Mouse (Mus musculus) right cerebral cortex, postnatal 4 days (tissue): ENCODE measurements around the gene Zmym4.
"Not testable (repeated sequence)": the region's sequence is repeated elsewhere in the genome, so short reads cannot be mapped to it uniquely, and the experiment has no call there.

Experiments
- DNase-seq: peaks from one replicate; pipeline ENCODE4 v3.0.0-alpha.2; 2022

Gene Zmym4

DNA sequence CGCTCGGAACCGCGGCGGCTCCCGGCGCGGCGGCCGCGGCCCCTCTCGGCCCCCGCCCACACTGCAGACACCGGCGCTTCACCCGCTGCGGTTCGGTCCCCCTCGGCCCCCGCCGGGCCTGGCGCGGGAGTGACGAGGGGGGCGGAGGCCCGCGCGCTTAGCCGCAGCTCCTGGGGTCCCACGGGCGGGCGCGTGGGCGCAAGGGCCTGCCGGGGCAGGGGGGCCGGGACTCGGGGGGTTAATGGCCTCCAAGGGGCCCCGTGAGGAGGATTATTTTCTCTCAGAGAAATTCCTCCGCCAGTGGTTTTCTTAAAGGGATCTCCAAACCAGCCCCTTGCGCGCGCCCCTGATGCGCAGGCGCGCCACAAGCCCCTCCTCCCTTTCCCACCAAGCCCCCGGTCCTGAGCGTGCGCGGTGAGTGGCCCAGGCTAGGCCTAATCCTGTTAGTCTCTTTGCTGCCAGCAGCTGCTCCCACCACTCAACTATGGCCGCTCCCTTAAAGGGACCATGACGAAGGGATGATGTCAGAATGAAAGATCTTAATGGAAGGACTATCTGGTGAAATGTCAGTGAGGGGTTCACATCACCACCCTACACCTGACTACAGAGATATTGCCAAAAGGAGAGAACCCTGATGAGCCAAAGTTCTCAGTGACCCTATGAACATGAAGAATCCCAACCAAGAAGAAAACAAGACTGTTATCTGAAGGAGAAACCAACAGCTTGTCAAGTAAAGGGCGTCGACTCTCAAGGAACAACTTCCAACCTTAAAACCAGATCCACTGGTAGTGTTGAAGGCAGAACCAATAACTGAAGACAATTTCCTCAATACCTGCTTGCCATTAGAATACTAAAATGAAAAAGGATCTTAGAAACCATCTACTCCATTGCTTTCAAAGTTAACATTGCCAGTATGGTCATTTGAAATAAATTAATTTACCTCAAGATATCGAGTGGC lies at the start of gene Zmym4:
Gene Zmym4 (minus strand): TSS at position 272 of the 958 bp plus-strand sequence.
- peak; percentile 92 for DNase-seq

DNA sequence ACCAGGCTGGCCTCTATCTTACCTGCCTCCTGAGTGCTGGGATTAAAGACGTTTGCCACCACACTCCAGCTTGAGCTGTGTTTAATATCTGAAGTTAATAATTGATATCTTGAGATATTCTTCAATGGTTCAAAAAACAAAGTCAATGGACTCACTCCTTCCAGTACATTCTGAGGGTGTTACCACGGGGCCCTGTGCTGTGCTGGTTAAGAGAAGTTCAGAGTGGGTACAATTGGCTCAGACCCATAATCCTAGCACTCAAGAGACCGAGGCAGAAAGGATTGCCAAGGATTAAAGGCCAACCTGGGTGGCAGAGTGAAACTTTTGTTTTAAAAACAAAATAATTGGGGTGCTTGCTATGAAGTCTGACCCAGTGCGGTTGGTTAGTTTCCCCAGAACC lies 48.4 kb upstream of the Zmym4 start:
- DNase-seq = no peak

DNA sequence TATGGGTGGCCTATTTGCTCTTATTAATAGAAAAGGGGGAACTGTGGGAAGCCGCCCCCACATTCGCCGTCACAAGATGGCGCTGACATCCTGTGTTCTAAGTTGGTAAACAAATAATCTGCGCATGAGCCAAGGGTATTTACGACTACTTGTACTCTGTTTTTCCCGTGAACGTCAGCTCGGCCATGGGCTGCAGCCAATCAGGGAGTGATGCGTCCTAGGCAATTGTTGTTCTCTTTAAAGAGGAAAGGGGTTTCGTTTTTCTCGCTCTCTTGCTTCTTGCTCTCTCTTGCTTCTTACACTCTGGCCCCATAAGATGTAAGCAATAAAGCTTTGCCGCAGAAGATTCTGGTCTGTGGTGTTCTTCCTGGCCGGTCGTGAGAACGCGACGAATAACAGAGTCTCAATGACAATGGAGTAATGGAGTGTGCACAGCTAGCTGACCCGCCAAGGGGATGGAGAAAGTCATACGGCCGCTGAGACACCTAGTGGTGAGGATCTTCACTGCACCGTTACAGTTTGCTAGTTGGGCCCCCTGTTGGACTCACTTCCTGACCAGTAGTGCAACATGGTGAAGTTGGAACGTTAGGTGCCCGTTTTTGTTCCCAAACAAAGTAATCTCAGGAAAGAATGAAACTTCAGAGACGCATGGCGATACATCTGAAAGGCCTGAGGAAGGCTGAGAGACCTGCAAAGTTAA lies 47.5 kb upstream of the Zmym4 start:
- peak; percentile 77 for DNase-seq

DNA sequence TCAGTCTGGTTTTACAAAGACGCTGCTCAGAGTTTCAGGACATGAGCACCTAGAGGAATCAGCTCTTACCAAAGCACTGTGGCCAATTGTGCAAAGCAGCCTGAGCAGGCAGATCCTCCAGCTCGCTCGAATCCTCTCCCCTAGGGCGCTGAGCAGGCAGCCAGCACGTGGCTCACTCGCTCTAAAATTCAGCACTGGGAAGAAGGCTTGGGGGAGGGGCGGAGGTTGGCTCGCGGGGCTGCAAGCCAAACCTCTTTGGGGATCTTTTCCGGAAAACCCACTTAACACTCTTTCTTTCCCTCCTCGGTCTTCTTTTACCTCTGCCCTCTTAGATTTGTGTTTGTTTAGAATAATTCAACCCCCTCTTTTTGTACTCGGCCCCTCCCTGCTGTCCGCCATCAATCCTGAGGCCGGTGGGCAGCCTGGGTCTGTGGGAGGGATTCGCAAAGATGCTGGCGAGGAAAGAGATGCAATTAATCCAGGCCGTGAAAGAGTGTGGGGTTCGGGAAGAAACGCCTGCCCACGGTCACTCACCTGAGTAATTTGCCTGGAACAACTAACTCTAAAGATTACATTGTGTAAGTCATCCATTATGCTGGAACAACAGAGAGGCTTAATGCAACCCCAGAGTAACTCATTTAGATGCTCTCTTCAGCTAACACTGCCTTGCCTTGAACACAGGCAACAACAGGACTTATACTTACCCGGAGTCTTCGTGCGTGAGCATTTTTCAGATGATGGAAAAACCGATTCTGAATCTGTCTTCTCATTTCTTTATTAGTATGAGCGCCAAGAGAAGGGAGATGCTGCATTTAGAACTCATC lies 37.4 kb upstream of the Zmym4 start:
- peak; percentile 87 for DNase-seq

DNA sequence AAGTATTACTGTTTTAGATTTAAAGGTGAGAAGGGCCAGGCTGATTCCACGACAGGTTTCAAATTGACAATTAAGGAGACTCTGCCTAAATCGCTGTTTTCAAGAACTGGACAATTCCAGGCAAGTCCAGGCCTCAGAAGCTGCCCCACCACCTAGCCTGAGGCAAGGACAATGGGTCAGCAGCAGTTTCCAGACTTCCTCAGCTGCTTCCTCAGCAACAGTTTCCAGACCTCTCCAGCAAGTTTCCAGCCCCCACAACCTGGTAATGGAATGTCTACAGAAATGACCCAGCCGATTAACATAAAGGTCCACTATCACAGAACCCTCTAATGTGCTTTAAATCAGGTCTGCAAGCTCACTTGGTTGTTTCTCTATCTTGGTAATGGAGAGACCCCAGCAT lies 36.4 kb upstream of the Zmym4 start:
- no peak for DNase-seq

DNA sequence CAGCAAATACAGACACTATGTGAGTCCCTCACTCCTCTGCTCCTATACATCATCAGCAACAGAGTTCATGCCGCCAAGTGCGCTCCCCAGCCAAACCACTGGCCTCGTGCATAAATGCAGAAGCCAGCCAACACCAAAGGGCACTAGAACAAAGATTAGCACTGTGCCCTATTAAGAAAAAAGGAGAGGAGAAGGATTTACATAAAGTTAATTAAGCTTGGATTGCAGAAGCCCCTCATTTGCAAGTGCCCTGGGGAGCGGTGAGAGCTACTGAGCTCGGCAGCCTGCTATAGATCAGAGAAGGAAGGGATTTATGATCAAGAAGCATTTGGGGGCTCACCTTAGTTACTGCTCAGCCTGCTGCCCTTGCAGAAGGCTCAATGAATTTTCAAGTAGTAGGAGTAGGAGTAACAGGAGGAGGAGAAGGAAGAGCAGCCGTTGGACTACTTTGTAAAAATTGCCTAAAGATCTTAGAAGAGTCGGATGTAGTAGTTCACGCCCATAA lies 32.7 kb upstream of the Zmym4 start:
- no peak for DNase-seq

DNA sequence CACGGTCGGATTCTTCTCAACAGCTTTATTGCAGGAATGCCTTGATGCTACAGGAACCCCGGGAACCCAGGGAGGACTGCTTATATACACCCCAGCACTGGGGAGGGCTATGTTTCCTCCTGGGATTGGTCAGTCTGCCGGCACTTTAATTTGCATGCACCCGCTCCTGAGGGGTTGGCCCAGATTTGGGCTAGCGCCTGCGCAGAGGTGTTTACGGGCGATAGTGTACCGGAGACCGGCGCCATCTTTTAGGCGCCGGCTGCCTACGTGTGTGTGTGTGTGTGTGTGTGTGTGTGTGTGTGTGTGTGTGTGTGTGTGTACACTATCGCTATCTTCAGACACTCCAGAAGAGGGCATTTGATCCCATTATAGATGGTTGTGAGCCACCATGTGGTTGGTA lies 31.4 kb upstream of the Zmym4 start:
- not testable (repeated sequence) for DNase-seq

DNA sequence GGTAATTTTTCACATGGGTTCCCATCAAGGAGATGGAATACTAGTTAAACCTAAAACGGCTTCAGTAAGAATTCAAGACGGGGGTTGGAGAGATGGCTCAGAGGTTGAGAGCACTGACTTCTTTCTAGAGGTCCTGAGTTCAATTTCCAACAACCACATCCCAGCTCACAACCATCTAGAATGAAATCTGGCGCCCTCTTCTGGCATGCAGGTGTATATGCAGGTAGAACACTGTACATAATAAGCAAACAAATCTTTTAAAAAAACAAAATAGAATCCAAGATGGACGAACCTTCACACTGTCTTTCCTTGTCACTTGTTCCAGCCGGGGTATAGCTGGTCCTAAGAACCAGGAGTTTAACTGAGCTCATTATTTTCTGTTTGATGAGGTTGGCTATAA lies 24.4 kb upstream of the Zmym4 start:
- DNase-seq = no peak

DNA sequence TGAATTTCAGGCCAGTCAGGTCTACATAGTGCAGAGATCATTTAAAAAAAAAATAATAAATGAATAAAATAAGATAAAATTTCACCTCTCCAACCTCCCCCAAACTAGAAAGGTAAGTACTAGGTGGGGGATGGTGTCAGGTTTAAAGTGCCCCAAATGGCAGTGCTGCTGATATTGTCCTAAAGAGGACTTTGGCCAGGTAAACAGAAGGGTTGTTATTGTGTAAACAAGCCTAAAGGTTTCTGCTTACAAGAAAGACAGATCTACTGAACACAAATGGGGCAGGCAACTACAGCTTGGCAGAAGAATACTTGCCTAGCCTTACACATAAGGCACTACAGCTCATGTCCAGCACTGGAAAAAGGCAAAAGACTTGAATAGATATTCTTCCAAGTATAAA lies 22.6 kb upstream of the Zmym4 start:
- DNase-seq = no peak

DNA sequence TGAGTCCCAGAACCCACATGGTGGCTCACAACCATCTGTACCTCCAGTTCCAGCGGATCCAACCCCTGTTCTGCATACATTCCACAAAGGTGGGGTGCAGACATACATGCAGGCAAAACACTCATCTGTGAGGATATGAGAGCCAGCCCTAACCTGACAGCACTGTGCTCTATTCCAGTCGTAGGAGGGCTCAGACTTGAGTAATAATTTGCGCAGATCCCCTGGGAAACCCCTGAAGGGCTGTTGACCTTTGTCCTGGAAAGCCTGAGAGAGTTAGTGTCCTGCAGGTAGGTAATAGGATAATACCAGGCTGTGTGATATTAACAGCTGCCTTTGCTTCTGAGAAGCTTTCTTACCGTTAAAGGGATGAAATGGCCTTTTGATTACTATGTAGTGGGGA lies 20.6 kb upstream of the Zmym4 start:
- DNase-seq = no peak

DNA sequence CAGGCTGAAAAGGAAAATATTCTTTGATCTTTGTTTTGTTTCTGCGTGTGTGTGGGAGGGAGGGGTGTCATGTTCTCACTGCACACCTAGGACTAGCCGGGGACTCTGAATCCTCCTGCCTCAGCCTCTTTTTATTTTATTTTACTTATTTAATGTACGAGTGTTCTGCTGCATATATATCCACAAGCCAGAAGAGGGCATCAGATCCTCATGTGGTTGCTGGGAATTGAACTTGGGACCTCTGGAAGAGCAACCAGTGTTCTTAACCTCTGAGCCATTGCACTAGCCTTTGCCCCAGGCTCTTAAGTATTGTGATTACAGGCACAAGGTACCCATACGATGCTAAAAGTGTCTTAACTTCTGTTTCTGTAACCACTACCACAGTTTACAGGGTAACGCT lies 18.8 kb upstream of the Zmym4 start:
- DNase-seq = no peak

DNA sequence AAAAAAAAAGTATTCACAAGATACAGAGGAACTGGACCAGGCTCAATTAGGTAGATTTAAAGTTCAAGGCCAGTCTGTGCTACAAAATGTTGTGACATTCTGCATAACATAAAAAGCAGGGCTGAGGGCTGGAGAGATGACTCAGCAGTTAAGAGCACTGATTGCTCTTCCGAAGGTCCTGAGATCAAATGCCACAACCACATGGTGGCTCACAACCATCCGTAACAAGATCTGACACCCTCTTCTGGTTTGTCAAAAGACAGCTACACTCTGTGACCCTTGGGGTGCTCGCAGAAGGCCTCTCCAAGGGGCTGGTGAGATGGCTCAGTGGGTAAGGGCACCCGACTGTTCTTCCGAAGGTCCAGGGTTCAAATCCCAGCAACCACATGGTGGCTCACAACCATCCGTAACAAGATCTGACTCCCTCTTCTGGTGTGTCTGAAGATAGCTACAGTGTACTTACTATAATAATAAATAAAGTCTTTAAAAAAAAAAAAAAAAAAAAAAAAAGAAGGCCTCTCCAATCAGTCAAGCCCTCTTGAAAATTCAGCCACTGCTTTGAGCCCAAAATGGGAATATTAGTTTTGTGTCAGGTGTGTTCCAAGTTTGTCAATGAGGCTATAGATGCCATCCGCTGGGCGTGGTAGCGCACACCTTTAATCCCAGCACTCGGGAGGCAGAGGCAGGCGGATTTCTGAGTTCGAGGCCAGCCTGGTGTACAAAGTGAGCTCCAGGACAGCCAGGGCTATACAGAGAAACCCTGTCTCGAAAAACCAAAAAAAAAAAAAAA lies 16.0 kb upstream of the Zmym4 start:
- not testable (repeated sequence) for DNase-seq

DNA sequence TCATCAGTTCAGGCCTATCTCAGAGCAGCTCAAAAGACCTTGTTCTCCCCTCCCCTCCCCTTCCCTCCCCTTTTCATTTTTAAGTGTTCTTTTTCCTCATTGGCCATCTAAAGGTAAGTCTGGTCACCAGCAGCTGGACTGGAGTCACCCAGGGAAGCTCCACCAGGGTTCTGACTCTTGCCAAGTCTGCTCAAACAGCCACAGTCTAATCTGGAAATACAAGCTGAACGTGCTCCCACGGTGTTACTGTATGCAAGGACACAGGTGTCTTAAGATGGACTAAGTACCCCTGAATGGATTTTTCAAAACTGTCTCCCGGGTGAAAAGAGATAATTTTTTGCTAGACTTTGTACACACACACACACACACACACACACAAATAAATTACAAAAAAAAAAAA lies 15.4 kb upstream of the Zmym4 start:
- no peak for DNase-seq

DNA sequence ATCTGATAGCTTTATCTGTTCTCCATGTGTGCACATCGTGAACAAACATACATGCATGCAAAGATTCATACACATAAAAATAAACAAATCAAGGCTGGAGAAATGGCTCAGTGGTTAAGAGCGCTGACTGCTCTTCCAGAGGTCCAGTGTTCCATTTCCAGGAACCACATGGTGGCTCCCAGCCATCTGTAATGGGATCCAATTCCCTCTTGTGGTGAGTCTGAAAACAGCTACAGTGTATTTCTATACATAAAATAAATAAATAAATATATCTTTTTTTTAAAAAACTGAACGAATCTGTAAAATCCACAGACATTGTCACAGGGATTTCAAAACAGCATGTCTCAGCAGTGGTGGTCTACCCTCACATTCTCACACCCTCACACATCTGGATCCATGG lies 10.8 kb upstream of the Zmym4 start:
- no peak for DNase-seq

DNA sequence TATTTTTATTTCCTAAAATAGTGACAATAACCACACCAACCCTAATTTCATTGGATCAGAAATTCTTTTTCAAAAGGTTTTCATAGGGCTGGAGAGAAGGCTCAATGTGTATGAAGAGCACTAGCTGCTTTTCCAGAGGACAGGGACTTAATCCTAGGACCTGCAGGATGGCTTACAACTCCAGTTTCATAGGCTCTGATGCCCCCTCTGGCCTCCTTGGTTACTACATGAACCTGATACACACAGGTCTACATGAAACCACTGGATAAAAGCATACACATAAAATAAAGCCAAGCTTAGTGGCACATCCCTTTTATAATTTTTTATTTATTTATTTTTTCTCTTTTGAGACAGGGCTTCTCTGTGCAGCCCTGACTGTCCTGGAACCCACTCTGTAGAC lies 9.5 kb upstream of the Zmym4 start:
- DNase-seq = peak; percentile 16

DNA sequence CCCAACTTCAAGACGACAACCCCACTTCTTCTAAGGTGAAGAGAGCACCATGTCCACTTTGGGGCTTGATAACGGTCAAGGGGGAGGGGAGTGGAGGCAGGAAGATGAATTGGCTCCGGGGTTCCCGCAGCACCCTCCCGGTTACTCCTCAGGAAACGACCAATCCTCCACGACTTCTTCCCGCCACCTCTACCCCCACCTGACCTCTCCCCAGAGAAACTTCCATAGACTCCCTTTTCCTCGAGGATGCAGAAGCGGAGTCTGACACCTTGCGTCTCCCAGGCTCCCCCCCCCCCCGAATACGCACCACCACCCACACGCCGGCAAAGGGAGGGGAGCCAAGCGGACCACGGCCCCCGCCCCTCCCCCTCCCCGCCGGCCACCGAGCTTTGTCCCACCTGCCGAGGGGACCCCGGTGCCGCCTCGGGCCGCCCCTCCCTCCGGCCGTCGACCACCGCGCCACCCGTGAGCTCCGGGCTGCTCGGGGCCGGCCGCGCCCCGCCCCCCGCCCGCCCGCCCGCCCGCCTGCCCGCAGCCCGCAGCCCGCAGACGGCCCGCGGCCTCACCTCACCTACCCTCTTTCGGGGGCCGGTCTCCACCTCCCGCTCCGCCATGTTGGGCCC lies 583 bp downstream of the Zmym4 start:
- DNase-seq = peak; percentile 24

DNA sequence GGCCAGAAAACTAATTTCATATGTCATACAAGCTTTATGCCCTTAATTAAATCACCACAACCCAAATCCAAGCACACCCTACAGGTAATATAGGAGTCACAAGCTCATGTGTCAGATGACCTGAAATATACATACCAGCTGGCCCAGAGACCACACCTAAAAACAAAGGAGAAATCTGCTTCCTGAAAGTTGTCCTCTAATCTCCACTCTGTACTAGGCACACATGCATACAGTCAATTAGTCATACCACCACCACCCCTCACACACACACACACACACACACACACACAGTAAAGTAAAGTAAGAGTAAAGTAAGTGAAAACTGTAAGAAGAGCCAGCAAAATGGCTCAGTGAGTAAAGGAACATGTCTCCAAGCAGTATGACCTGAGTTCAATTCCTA lies 9.3 kb downstream of the Zmym4 start:
- DNase-seq = no peak

DNA sequence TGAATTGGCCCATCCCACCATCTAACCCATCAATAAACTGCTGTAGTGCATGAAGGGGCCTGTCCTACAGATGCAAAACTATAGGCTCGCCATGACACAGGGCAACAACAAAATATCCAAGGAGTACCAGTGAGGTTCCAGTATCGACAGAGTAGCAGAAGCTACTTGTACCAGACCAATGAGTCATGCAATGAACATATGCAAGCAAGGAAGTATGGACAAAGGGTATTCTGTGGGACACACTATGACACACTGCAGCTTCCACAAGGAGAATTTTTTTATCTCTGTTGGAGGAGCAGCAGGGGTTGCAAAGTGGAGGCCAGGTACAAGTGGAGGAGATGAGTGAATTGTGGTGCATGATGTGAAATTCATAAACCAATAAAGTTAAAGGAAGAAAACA lies 9.7 kb downstream of the Zmym4 start:
- DNase-seq = no peak

DNA sequence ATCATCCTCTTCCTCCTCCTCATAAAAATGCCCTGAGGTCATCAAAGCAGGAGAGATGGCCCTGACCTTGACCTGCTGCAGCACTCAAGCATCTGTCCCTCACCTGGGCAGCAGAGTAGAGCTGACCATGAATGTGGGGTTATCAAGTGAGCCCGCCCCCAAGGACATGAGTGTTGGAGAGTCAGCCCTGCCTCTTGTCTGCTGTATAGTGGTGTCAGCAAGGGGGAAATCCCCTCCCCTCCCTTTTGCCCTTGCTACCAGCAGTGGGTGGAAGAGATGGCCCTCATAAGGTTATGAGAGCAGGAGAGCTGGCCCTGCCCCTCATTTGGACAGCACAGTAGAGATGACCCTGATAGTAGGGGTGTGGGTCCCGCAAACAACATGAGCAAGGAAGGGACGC lies 10.5 kb downstream of the Zmym4 start:
- no peak for DNase-seq

DNA sequence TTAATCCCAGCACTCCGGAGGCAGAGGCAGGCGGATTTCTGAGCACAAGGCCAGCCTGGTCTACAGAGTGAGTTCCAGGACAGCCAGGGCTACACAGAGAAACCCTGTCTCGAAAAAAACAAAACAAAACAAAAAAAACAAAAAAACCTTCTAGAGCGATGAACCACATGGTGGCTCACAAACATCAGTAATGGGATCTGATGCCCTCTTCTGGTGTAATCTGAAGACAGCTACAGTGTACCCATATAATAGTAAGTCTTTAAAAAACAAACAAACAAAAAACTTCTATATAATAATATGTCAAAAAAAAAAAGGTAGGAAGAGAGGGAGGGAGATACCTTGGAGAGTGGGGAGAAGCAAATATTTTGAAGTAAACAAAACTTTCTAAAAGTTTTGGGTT lies 17.1 kb downstream of the Zmym4 start:
- not testable (repeated sequence) for DNase-seq

DNA sequence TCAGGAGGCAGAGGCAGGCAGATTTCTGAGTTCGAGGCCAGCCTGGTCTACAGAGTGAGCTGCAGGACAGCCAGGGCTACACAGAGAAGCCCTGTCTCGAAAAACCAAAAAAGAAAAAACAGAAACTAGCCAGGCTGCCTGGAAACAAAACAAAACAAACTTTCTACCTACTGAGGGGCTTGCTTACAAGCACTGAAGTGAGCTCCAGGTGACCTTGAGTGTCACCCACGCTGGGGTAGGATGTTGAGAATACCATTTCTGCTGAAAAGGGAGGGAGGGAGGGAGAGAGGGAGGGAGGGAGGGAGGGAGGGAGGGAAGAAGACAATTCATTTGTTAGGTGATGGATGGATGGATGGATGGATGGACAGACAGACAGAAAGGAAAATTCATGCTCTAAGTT lies 24.5 kb downstream of the Zmym4 start:
- no peak for DNase-seq

DNA sequence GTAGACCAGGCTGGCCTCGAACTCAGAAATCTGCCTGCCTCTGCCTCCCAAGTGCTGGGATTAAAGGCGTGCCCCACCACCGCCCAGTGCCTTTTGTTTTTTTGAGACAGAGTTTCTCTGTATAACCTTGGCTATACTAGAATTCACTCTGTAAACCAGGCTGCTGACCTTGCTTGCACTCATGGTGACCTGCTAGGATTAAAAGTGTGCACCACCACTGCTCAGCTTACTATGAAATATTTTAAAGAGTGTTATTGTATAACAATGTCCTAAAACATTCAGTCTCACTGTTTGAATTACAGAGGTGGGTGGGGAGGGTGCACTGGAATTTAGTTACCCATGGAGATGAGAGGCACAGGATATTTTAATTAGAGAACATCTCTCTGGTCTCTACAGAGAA lies 25.1 kb downstream of the Zmym4 start:
- DNase-seq = no peak
